Mouse (Mus musculus) layer of hippocampus, postnatal 36 days (tissue): ENCODE measurements around the gene Ccr10. TPM values are rescaled to one million over a fixed set of nuclear protein-coding genes. Genes with fewer than 3 reads are reported as not detected.

Experiments
- microRNA-seq, 2 experiments: library from miRNA; unstranded; fragments of <30 nt; microRNA quantifications; one replicate each; pipeline ENCODE4 v1.2.0; 2021
- total RNA-seq, 2 experiments: library from RNA; stranded (reverse); gene quantifications; 2 replicates each; pipeline ENCODE4 v1.2.3; 2021

Ccr10 gene
- total RNA-seq, 2 experiments from 2014 or later = not detected

Small RNAs within 50 kb of the gene (microRNA-seq; reads per million reads assigned to microRNA genes)
- gene Gm27626 = 0 reads per million in 2 experiments

Other genes with a start within 250 kb of the Ccr10 start
- gene Stat3, start 235.9 kb downstream of the Ccr10 start, total RNA-seq = 10 to 100 TPM; 34.2 to 44.7 TPM
- gene Cavin1, start 204.6 kb downstream of the Ccr10 start, total RNA-seq = 10 to 100 TPM; 12.4 to 14.5 TPM
- gene Atp6v0a1, start 166.0 kb downstream of the Ccr10 start, total RNA-seq = 100 to 1,000 TPM; 464 to 482 TPM
- gene Naglu, start 105.4 kb downstream of the Ccr10 start, total RNA-seq = 1 to 10 TPM; 7.2 to 9.1 TPM
- gene Hsd17b1, start 97.0 kb downstream of the Ccr10 start, total RNA-seq = 1 to 10 TPM in 1 of 2 experiments, under 1 TPM in 1; 0.67 to 1.7 TPM
- gene Coasy, start 92.9 kb downstream of the Ccr10 start, total RNA-seq = 10 to 100 TPM; 27.0 to 28.0 TPM
- 10 to 100 TPM; 42.1 to 53.7 TPM for gene Mlx, start 88.2 kb downstream of the Ccr10 start, total RNA-seq
- 1 to 10 TPM; 3.6 to 3.9 TPM for gene Psmc3ip, start 80.0 kb downstream of the Ccr10 start, total RNA-seq
- gene Retreg3, start 55.5 kb downstream of the Ccr10 start, total RNA-seq = 10 to 100 TPM; 58.7 to 61.1 TPM
- 10 to 100 TPM; 39.7 to 41.8 TPM for gene Tubg1, start 55.5 kb downstream of the Ccr10 start, total RNA-seq
- gene Tubg2, start 19.5 kb downstream of the Ccr10 start, total RNA-seq = 10 to 100 TPM; 39.9 to 40.7 TPM
- 100 to 1,000 TPM; 168 to 169 TPM for gene Cntnap1, start 4.9 kb downstream of the Ccr10 start, total RNA-seq
- 10 to 100 TPM; 12.5 to 14.8 TPM for gene Plekhh3, start 4.1 kb downstream of the Ccr10 start, total RNA-seq
- 10 to 100 TPM; 65.9 to 77.2 TPM for gene Ezh1, start 51.0 kb upstream of the Ccr10 start, total RNA-seq
- 10 to 100 TPM; 63.7 to 68.0 TPM for gene Ramp2, start 70.6 kb upstream of the Ccr10 start, total RNA-seq
- 10 to 100 TPM; 63.0 to 66.0 TPM for gene Vps25, start 78.3 kb upstream of the Ccr10 start, total RNA-seq
- gene Wnk4, start 85.1 kb upstream of the Ccr10 start, total RNA-seq = 1 to 10 TPM; 6.4 to 8.3 TPM
- under 1 TPM; 0.58 to 0.67 TPM for gene Cntd1, start 103.6 kb upstream of the Ccr10 start, total RNA-seq
- 100 to 1,000 TPM in 1 of 2 experiments, 10 to 100 TPM in 1; 96.7 to 113 TPM for gene Coa3, start 103.7 kb upstream of the Ccr10 start, total RNA-seq
- 100 to 1,000 TPM; 217 to 238 TPM for gene Becn1, start 126.8 kb upstream of the Ccr10 start, total RNA-seq
- gene Psme3, start 140.8 kb upstream of the Ccr10 start, total RNA-seq = 100 to 1,000 TPM; 121 to 122 TPM
- 1 to 10 TPM; 8.4 to 9.7 TPM for gene Aoc2, start 149.6 kb upstream of the Ccr10 start, total RNA-seq
- 1 to 10 TPM in 1 of 2 experiments, under 1 TPM in 1; 0.62 to 1.4 TPM for gene Aoc3, start 155.2 kb upstream of the Ccr10 start, total RNA-seq
- gene G6pc, start 192.1 kb upstream of the Ccr10 start, total RNA-seq = not detected
- 10 to 100 TPM; 41.4 to 43.7 TPM for gene Aarsd1, start 242.2 kb upstream of the Ccr10 start, total RNA-seq
- 1 to 10 TPM; 7.1 to 8.8 TPM for gene Gm27029, start 249.4 kb upstream of the Ccr10 start, total RNA-seq
- gene Rundc1, start 249.6 kb upstream of the Ccr10 start, total RNA-seq = 10 to 100 TPM; 34.8 to 36.3 TPM
- gene Ptges3l, start 249.9 kb upstream of the Ccr10 start, total RNA-seq = 1 to 10 TPM; 1.7 to 2.0 TPM